Mouse (Mus musculus) right cerebral cortex, postnatal 10 days (tissue): ENCODE measurements around the gene Gfy.
A peak's percentile ranks its signal among the peaks of the same experiment; 100 is the strongest.

Source experiments
- DNase-seq, 2 experiments: peaks; one replicate each; pipeline ENCODE4 v3.0.0; 2021; ENCODE audit warnings: low spot score in 2 of 2

The Gfy gene

DNA sequence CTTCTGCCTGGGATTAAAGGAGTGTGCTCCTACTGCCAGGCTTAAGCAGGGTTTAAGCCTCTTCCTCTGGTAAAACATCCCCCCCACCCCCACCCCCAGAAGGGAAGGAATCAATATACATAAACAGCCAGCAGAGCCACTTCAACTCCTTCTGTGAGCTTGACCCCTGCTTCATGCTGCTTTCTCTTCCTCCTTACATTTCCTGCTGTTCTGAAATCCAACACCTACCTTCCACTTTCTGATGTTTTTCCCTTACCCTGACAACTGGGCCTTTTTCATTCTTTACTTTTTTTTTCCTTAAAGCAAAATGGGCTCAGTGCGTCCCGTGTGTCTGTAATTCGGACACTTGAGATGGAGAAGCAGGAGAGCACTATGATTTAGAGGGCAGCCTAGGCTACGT is 29.0 kb downstream of the Gfy start:
- no peak for DNase-seq

DNA sequence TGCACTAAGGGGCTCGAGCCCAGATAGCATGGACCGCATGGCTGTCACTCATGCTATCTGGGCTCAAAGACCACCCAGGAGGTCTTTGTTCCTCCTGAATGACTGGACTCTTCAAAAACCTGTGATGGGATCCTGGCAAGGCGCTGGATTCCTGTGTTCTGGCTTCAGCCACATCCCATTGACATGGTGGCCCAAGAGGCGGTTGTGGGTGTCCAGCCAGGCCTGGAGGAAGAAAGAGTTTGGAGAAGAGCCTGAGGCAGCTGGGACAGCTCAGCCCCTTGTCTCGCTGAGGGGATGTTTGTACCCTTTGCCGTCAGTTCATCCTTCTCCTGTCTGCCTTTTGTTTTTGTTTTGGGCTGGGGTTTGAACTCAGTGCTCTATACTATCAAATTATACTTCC is 29.8 kb downstream of the Gfy start:
- no peak for DNase-seq

DNA sequence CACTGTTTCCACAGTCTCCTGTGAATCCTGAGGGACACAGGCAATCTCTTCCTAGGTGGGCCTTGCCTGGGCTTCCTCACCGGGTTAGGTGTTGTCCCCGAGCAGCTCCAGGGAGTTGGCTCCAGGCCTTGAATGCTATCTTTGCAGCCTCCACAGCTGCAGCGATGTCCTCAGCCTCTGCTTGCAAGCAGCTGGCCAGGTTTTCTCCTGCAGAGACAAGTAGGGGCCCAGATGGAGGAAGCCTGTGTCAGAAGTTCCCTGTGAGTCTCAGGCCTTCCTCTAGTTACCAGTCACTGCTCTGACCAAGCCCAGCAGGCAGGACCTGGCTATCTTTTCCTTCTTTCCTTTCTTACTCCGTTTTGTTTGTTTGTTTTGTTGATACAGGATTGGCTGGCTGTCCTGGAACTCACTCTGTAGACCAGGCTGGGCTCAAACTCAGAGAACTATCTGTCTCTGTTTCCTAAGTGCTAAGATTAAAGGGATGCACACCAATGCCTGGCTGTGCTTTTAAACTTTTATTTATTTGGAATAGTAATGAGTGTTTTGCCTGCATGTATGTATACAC is 30.8 kb downstream of the Gfy start:
- no peak for DNase-seq

DNA sequence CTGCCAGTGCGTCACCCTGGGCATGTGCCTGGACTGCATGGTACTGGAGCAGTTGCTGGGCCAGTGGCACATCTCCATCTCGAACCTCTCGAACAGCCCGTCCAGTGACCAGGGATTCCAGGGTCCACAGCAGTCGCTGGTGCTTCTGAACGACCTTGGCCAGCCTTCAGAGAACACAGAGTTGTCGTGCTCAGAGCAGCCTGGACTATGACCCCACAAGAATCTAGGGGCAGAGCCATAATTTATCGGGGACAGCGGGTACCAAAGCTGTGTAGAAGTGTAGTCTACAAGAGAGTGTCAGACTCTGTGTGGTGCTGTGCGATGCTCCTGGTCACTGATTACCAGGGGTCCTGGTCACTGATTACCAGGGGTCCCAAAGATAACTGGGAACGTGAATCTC is 31.5 kb downstream of the Gfy start:
- no peak for DNase-seq

DNA sequence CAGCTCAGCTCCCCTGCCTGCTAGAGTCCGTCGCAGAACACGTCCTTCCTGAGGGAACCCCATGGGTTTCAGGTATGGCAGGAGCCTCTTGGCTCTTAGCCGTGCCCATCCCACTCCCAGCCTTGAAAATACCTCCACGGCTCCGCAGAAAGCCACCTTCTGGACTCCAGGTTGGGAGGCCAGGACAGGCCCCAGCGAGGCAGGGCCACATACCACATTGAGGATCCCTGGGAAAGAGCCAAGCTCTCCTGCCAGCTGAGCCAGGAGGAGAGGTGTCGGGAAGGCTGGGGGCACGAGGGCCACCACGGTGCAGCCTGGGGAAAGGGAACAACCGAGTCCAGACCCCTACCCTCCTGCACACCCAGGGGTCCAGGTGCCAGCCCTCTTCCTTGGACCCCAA is 32.1 kb downstream of the Gfy start:
- DNase-seq: no peak

DNA sequence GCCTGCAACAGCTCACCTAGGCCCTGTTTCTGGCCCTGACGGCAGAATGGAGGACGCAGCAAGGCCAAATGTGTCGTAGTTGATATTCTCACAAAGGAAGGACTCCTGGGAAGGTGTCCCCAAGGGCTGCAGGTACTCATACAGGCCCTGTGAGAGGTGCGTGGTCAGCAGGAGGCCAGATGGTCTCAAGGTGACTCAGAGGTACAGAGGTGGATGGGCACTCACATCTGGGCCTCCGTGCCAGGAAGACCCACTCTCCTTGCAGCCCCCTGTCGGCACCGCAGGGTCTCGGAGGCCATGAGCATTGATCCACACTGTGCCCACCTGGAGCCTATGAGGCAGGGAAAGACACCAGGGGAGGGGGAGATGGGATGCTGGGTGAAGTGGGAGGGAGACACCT is 33.9 kb downstream of the Gfy start:
- DNase-seq: no peak

DNA sequence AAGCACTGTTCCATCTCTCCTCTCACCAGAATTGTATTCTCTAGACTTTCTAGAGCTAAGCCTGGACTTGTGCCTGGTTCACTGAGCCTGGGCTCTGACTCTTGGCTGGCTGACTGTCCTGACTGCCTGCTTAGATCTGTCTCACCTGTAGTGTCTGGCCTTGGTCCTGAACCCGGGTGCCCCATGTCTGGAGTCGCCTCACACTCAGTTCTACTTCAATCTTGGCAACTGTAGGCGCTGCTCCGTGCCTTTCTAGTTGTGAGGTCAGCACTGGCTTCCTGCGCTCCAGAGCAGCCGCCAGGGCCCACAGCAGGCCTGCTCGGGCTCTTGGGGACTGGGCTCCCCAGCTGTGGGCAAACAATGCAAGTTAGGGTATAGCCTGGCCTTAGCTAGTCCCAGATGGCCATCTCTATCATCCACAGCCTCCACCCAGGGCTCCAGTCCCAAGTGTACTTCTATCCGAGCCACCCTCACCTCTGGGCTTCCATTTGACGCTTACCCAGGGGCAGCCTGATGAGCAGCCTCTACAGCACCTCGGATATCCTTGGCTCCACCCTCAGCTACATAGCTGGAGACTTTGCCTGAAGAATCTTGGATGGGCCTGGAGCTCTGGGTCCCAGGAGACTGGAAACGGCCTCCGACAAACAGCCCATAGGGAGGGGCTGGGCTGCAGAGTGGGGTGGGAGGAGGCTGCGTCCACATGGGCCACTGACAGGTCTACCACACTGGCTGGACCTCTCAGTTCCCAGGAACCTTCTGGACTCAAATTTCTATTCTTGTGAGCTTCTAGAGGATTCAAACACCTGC is 34.8 kb downstream of the Gfy start:
- DNase-seq: no peak

DNA sequence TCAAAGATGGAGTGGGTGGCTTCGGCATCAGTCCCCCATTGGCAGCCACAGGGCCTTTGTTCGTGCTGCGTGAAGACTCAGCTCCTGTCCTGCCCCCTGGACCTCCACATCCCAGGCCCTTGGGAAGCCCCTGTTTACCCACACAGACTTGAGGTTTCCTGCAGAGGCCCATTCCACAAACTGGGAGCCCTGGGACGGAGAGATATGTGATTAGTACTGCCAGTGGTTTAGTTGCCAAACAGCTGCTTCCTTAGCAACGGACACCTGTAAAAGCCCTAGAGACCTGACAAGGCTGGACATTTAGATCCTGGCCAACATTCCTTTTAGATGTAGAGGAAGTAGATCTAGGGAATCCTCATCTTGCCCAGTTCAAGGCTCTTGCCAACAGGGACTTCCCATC is 37.5 kb downstream of the Gfy start:
- DNase-seq: no peak

DNA sequence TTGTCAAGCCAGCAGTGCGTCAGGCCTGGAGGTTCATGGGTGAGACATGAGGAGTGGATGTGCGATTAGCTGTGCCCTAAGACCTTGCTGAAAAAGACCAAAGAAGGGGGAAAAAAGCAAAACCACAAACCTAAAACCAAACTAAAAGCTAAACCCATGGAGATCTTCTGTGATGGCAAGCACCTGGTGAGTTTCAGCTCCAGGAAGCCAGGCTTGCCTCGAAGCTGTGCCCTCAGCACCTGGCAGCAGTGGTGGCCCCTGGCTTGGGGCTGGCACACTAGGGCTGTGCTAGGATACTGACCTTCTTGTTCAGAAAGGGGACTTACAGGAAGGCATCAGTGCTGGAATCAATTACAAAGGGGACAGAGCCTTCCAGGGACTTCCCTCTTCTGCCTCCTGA is 38.0 kb downstream of the Gfy start:
- no peak for DNase-seq

DNA sequence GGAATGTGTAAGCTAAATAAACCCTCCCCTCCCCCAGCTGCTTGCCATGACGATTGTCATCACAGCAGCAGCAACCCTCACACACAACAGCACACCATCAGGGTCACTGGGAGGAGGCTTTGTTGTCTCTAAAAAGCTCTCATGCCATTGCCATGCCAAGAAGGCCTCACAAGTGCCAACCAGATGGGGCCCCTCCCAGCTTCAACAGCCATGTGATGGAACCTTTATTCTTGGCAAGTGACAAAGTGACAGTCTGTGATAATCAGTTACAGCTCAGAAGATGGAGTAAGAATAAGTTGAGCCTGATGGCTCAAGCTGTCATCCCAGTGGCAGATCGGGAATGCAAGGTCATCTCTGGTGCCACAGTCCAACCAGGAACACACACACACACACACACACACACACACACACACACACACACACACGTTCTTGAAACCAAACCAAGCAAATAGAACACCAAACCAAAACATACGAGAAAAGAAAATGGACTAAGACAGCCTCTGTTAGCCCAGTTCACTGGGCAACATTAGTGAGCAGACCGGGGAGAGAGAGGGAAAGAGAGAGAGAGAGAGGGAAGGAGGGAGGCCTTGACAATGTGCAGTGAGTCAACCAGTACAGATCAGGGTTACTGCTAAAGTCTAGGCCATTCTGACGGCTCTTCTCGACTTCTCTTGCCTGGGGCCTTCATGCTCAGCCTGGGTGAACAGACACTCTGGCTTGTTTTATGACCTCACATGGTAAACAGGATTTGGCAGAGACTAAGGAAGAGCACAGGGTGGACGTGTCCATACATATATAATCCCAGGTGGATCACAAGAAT is 39.3 kb downstream of the Gfy start:
- DNase-seq: no peak

DNA sequence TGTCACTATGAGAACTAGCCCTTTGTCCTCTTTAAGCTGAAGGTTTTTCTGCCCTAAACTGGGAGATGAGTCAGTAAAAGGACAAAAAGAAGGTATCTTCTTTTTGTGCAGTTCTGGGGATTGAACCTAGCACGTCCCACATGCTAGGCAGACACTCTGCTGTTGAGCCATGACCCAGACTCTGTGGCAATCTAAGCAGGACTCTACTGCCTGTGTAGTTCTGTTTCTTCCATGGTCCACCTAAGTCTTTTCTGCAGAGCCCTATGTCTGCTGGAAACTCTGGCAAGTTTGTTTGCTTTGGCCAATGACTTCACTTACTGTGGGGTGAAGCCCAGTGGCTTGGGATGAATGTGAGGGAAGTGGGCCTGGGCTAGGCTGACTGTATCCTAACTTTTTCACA is 41.0 kb downstream of the Gfy start:
- DNase-seq: no peak

DNA sequence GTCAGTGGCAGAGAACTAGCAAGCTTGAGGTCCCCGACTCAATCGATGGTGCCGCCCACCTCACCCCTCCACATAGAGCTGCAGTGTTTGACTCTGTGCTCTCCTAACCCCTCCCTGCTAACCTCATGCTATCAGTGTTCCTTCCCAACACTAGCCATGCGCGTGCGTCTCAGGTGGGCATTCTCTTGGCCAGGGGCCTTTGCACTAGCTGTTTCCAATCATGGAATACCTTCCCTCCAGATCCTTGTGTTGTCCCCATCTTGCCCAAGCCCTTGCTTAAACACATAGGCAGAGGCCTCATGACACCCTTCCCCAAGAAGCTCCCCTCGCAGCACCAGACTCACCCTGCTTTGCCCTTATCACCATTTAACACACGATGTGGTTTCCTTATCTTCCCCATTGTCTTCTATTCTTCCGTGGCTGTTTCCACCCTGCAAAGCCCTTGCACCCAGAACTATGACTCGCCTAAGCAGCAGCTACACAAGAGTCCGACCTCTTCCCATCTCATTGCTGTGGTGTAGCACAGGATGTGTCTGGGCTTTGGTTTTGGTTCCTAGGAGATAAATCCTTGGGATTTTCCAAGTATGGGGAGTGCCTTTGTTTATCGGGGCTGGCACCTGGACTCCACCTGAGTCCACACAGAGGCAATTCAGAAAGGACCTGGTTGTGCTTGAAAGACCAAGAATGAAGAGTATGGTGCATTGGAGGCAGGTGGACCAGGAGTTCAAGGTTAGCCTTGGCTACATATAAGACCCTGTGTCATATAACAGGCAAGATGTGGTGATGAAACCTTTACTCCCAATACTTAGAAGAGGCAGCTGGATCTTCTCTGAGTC is 42.0 kb downstream of the Gfy start:
- DNase-seq: no peak

DNA sequence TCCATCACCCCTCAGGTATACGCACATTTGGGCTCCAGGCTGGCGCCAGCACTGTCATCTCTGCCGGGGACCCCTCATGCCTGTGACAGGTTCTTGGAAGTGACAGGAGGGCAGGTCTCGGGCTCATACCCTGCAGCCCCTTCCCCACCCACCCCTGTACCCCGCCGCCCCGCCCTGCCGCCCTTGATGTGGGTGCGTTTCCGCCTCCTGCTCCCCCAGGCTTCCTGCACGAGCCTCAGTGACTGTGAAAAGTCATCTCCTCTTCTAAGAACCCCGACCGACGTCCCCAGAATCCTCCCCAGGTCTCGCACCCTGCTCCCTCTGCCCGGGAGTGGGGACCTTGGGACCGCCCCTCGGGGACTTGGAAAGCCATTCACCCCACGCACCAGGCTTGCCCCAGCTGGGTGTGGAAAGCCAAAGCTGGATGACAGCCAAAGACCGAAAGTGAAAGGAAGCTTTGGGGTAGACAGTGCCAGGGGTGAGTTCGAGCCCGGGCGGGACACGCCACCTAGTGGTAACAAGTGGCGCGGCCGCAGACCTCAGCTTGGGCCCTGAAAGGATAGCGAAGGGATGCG is 43.3 kb downstream of the Gfy start, which contains the start of the genes Gm45713 and Flt3l:
TSS of gene Gm45713 (minus strand) at position 239 of the 575 bp plus-strand sequence.
TSS of gene Flt3l (minus strand) at position 440 of the 575 bp plus-strand sequence.
- DNase-seq: peak; percentile 88 to 90

DNA sequence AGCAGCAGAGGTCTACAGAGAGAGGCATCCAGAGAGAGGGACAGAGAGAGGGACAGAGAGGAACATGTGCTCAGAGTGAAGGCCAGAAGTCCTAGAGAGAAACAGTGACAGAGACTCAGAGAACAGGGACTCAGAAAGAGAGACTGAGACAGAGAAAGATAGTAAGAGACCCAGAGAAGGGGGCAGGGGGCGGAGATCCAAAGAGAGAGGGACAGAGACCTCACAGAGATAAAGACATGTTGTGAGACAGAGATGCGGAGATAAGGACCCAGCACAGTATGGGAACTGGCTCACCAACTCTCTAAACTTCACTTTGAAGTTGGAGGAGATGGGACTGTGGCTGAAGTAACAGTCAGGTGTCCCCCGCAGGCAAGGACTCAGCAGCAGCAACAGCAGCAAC is 44.0 kb downstream of the Gfy start:
- DNase-seq: no peak

DNA sequence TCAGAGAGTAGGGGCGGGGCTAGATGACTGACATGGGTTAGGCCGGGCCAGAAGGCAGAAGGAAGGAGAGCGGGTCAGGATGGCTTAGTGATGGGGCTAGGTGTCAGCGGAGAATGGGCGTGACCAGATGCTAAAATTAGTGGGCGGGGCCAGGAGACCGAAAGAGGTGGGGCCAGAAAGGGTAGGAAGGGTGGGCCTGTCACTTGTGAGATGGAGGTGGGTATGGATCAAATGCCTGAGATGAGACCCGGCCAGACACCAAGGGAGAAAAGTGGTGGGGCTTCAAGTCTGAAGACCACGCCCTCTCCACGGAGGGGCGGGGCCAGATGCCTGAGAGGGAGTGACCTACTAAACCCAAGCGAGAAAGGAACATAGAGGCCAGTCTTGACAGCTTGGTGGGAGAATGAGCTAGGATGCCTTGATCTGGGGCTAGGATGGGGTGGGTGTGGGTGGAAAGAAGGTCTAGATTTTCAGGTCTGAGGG is 44.8 kb downstream of the Gfy start:
- DNase-seq: no peak

DNA sequence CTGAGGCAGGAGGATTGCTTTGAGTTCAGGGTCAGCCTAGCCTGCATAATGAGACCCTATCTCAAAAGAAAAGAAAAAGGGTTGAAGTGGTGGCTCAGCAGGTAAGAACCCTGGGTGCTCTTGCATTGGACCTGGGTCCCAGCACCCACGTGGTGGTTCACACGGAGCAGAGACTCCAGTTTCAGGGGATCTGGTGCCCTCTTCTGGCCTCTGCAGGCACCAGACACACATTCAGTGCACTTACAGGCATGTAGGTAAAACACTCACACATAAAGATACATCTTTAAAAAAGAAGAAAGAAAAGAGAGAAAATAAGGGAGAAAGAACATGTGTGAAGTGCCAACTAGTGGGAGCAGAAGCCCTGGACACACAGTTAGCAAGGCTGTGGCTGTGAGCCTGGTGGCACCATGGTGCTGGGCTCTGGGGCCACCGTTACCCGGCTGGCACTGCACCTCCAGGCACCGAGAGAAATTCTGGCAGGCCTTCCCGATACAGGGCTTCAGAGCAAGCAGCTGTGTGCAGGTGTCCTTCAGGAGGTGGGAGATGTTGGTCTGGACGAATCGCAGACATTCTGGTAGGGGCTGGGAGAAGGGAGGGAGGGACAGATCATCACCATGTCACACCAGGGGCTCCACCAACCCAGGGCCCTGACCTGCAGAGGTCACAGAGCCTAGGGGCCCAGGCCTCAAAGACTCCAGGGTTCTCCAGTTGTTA is 45.8 kb downstream of the Gfy start:
- no peak for DNase-seq

DNA sequence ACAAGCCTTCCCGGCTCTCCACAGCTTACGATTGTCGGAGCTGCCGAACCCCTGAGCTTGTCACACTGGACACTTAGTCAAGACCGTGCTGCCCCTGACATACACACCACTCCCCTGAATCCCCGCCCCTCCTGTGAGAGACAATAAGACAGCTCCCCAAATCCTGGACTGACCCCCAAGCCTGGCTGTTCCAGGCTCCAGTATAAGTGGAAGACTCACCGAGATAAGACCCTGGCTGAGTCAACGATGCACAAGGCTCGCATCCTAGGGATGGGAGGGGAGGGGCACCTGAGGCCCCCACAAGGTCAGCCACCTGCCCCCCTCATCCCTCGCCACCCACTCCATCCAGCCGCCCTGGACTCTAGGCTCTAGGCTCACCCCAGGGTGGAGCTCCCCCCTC is 47.5 kb downstream of the Gfy start:
- DNase-seq: no peak

DNA sequence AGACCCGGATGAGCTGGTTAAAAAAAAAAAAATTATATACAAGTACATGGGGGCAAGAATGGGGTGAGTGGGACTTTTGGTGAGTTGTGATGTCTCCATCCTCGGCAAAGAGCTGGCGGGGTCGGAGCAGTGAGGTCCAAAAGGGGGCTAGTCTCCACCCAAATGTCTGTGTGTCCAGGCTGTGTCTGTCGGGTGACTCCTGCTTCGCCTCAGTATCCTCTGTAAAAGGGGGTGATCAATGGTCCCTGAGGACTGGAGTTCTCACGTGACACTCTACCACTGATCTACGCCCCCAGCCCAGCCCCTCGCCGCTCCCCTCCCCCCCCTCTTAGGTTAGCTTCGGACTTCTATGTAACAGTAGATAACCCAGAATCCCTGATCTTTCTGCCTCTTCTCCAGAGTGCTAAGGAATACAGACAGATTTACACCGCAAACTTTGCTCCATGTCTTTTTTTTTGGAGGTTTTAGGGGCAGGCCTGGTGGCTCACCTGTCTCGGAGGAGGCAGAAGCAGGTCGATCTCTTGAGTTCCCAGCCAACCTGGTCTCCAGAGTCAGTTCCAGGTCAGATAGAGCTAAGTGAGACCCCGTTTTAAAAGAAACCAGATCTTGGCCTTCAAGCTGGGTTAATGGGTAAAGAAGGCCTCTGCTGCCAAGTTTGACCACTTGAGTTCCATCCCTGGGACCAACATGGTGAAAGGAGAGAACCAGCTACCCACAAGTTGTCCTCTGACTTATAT is 49.4 kb downstream of the Gfy start:
- DNase-seq: peak in 1 of 2 experiments; percentile 33

DNA sequence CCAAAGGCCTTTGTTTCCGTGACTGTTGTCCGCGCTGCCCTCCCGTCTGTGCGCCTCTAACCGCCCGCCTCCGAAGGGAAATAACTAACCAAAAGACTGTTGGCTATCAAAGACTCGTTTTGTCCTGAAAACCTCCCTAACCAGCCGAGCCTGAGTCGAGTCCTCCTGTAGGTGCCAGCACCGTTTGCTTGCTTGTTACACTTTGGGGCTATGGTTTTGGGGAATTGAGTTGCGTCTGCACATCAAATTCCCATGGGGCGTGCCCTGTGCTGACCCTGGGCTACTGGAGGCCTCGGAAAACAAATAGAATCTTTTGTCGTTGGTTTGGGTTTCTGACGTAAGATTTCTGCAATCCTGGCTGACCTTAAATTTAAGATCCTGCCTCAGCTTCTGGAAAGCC is 50.1 kb downstream of the Gfy start:
- no peak for DNase-seq
